Mouse (Mus musculus) hindbrain, embryonic 16.5 days (tissue): Measurements from ENCODE around the gene Pkhd1. TPM values are rescaled to one million over a fixed set of nuclear protein-coding genes. Genes with fewer than 3 reads are reported as not detected.

Source experiments
- ATAC-seq: fragments of 200-750 bp; cut with Nextera tagmentation; 2 replicates; pipeline ENCODE4 v1.8.0; 2017; ENCODE audit warnings: moderate TSS enrichment, moderate library complexity
- H3K27ac ChIP-seq: fragments of 300-500 bp; sonication (generic); 2 replicates; pipeline ENCODE4 v1.5.1; 2014; ENCODE audit warnings: low read depth, mild to moderate bottlenecking, control low read depth, low read length, moderate library complexity
- H3K27me3 ChIP-seq: fragments of 300-500 bp; sonication (generic); replicated peaks from 2 replicates; pipeline ENCODE4 v1.6.1; 2014; ENCODE audit warnings: low read length; ENCODE audit not compliant: control insufficient read depth, insufficient read depth
- H3K36me3 ChIP-seq: fragments of 300-500 bp; sonication (generic); 2 replicates; pipeline ENCODE4 v1.6.1; 2014; ENCODE audit warnings: mild to moderate bottlenecking, low read length, moderate library complexity, mixed read lengths; ENCODE audit not compliant: control insufficient read depth, insufficient read depth
- H3K4me1 ChIP-seq: fragments of 300-500 bp; sonication (generic); 2 replicates; pipeline ENCODE4 v1.6.1; 2014; ENCODE audit warnings: low read depth, low read length; ENCODE audit not compliant: control insufficient read depth, insufficient read depth
- H3K4me2 ChIP-seq: fragments of 300-500 bp; sonication (generic); 2 replicates; pipeline ENCODE4 v1.6.1; 2014; ENCODE audit warnings: mild to moderate bottlenecking, low read length, control low read depth, moderate library complexity
- H3K4me3 ChIP-seq: fragments of 300-500 bp; sonication (generic); 2 replicates; pipeline ENCODE4 v1.5.1; 2014; ENCODE audit warnings: mild to moderate bottlenecking, low read length, control low read depth, moderate library complexity
- H3K9ac ChIP-seq: fragments of 300-500 bp; sonication (generic); 2 replicates; pipeline ENCODE4 v1.6.1; 2014; ENCODE audit warnings: low read depth, mild to moderate bottlenecking, control low read depth, low read length, moderate library complexity
- H3K9me3 ChIP-seq: fragments of 300-500 bp; sonication (generic); 2 replicates; pipeline ENCODE4 v1.6.1; 2014; ENCODE audit warnings: mild to moderate bottlenecking, low read length, moderate library complexity; ENCODE audit not compliant: control insufficient read depth
- WGBS: fragments of 180-500 bp; shearing (Covaris S2); extraction: QIAGEN DNeasy Blood & Tissue Kit; methylation state at CpG from one replicate; pipeline ENCODE4 v1.1.7; 2014; 5-methylcytosine and 5-hydroxymethylcytosine counted together
- polyA plus RNA-seq: library from polyadenylated mRNA; unstranded; fragments of >200 nt; fragmentation: Nextera tagmentation; extraction: Ambion mirVana; gene quantifications from 2 replicates; pipeline ENCODE4 v1.2.1, GENCODE M21; 2015

Gene Pkhd1
- polyA plus RNA-seq, 1 experiment from 2014 or later: 0.01 TPM

DNA sequence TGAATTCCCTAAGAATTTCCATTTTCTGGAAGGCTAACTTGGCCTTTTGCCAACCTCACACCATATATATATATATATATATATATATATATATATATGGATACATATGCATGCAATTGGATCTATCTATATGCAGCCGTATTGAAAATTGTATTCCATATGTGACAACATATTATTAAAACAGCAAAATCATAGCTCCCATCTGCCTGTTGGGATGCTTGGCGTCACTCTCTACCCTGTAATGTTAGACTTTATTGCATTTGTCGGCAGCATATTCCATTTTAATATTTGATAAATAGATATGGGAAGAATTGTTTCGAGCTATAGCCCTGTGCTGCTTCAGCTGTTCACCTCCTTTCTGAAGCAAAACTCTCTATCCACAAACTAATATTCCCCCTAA is 600.2 kb downstream of the Pkhd1 start:
- Histone ChIP-seq H3K9me3 (no peaks in the 10 kb centered on the region), H3K4me3 (no peak overlapping the region), H3K27me3 (no peaks in the 10 kb centered on the region), H3K36me3 (no peaks in the 10 kb centered on the region), H3K9ac (no peak overlapping the region), H3K27ac (no peak overlapping the region), H3K4me1 (no peaks in the 10 kb centered on the region), H3K4me2 (no peak overlapping the region)
- no peak for ATAC-seq
- 81% methylated on average over 4 of the region's 4 CpGs for WGBS

Other genes with a start within 250 kb of the Pkhd1 start
- gene Il17a, start 112.8 kb upstream of the Pkhd1 start, polyA plus RNA-seq: not detected in 2 replicates
- not detected in 2 replicates for gene Il17f, start 172.6 kb upstream of the Pkhd1 start, polyA plus RNA-seq
- 22.5 and 30.2 TPM in 2 replicates for gene Mcm3, start 202.2 kb upstream of the Pkhd1 start, polyA plus RNA-seq